Mouse (Mus musculus) limb, embryonic 14.5 days (tissue): ENCODE data around the gene Surf2. TPM values are rescaled to one million over a fixed set of nuclear protein-coding genes. Genes with fewer than 3 reads are reported as not detected.

Source experiments
- ATAC-seq: fragments of 200-750 bp; cut with Nextera tagmentation; 2 replicates; pipeline ENCODE4 v1.8.0; 2017; ENCODE audit warnings: low read depth, moderate number of reproducible peaks, moderate TSS enrichment; ENCODE audit not compliant: low FRiP score
- DNase-seq: peaks from one replicate; pipeline ENCODE4 v3.0.0-alpha.2; 2015; ENCODE audit warnings: low spot score
- H3K27ac ChIP-seq: fragments of 300-500 bp; sonication (generic); replicated peaks from 2 replicates; pipeline ENCODE4 v1.5.1; 2014; ENCODE audit warnings: low read depth, mild to moderate bottlenecking, low read length, moderate library complexity, mixed read lengths
- H3K27me3 ChIP-seq: fragments of 300-500 bp; sonication (generic); 2 replicates; pipeline ENCODE4 v1.6.1; 2014; ENCODE audit warnings: low read length, mixed read lengths; ENCODE audit not compliant: control insufficient read depth, insufficient read depth
- H3K36me3 ChIP-seq: fragments of 300-500 bp; sonication (generic); 2 replicates; pipeline ENCODE4 v1.6.1; 2014; ENCODE audit warnings: mild to moderate bottlenecking, low read length, moderate library complexity, mixed read lengths; ENCODE audit not compliant: control insufficient read depth, insufficient read depth
- H3K4me1 ChIP-seq: fragments of 300-500 bp; sonication (generic); 2 replicates; pipeline ENCODE4 v1.6.1; 2014; ENCODE audit warnings: antibody characterized with exemption, low read length, mixed read lengths; ENCODE audit not compliant: control insufficient read depth, insufficient read depth
- H3K4me2 ChIP-seq: fragments of 300-500 bp; sonication (generic); replicated peaks from 2 replicates; pipeline ENCODE4 v1.6.1; 2014; ENCODE audit warnings: low read depth, mild to moderate bottlenecking, low read length, moderate library complexity; ENCODE audit not compliant: severe bottlenecking
- H3K4me3 ChIP-seq: fragments of 300-500 bp; sonication (generic); replicated peaks from 2 replicates; pipeline ENCODE4 v1.5.1; 2014; ENCODE audit warnings: low read length
- H3K9ac ChIP-seq: fragments of 300-500 bp; sonication (generic); 2 replicates; pipeline ENCODE4 v1.6.1; 2014; ENCODE audit warnings: mild to moderate bottlenecking, low read depth, low read length, moderate library complexity; ENCODE audit not compliant: severe bottlenecking
- H3K9me3 ChIP-seq: fragments of 300-500 bp; sonication (generic); 2 replicates; pipeline ENCODE4 v1.6.1; 2016; ENCODE audit warnings: low read length; ENCODE audit not compliant: control insufficient read depth
- POLR2A ChIP-seq: fragments of 200-500 bp; IDR thresholded peaks from 2 replicates; pipeline ENCODE4 v1.8.0; 2012; ENCODE audit warnings: inconsistent platforms, mild to moderate bottlenecking, moderate library complexity, borderline replicate concordance; ENCODE audit not compliant: insufficient read depth, insufficient read length; ENCODE audit errors: extremely low read depth
- WGBS: fragments of 180-500 bp; shearing (Covaris S2); extraction: QIAGEN DNeasy Blood & Tissue Kit; methylation state at CpG from one replicate; pipeline ENCODE4 v1.1.7; 2014; 5-methylcytosine and 5-hydroxymethylcytosine counted together
- polyA plus RNA-seq, 2 experiments: library from polyadenylated mRNA; depleted of rRNA in 1 of 2; stranded (reverse) in 1 of 2; unstranded in 1 of 2; fragments of >200 nt; fragmentation: Nextera tagmentation in 1 of 2; extraction: Ambion mirVana in 1 of 2; gene quantifications; 2 replicates each; pipeline versions ENCODE4 v1.2.1 to v1.2.3; 2012 to 2014

Surf2 gene
- polyA plus RNA-seq, 2 experiments, result 30.7 to 41.6 TPM

- Histone ChIP-seq H3K4me2 (no peak overlapping the region), H3K27me3 (no peaks in the 10 kb centered on the region), H3K9ac (no peak overlapping the region), H3K4me1 (peaks cover 30% of the 10 kb centered on the region), H3K4me3 (no peak overlapping the region), H3K27ac (no peak overlapping the region), H3K36me3 (peaks cover 41% of the 10 kb centered on the region), H3K9me3 (no peaks in the 10 kb centered on the region)
- no peak for TF ChIP-seq POLR2A
- 97% methylated on average over 2 of the region's 2 CpGs for WGBS
- no peak for ATAC-seq
- DNase-seq, result no peak
These were observed 10.2 kb upstream of the Surf2 start for GRCm38 (mm10) chr2:26905936-26906335.

- WGBS, result 88% methylated on average over 3 of the region's 3 CpGs
- H3K9ac ChIP-seq, result no peak overlapping the region
- peaks cover 46% of the 10 kb centered on the region for H3K36me3 ChIP-seq
- peaks cover 28% of the 10 kb centered on the region for H3K4me1 ChIP-seq
- no peak for TF ChIP-seq POLR2A
- H3K4me2 ChIP-seq, result no peak overlapping the region
- H3K27me3 ChIP-seq, result no peaks in the 10 kb centered on the region
- no peak for DNase-seq
- no peak overlapping the region for H3K27ac ChIP-seq
- ATAC-seq, result no peak
- H3K9me3 ChIP-seq, result no peaks in the 10 kb centered on the region
- no peak overlapping the region for H3K4me3 ChIP-seq
These were observed 9.7 kb upstream of the Surf2 start for GRCm38 (mm10) chr2:26906431-26906830.

GRCm38 (mm10) chr2:26907109-26907508 lies 9.1 kb upstream of the Surf2 start:
- Histone ChIP-seq H3K27me3 (no peaks in the 10 kb centered on the region), H3K4me1 (peaks cover 27% of the 10 kb centered on the region), H3K9ac (no peak overlapping the region), H3K27ac (no peak overlapping the region), H3K36me3 (peaks cover 53% of the 10 kb centered on the region), H3K4me2 (no peak overlapping the region), H3K4me3 (no peak overlapping the region), H3K9me3 (no peaks in the 10 kb centered on the region)
- 68% methylated on average over 4 of the region's 4 CpGs for WGBS
- no peak for ATAC-seq
- TF ChIP-seq POLR2A, result no peak
- peak; percentile 23 for DNase-seq

GRCm38 (mm10) chr2:26908710-26909386 lies 7.3 kb upstream of the Surf2 start:
- Histone ChIP-seq H3K4me3 (peak overlapping the region; percentile 83), H3K27me3 (no peaks in the 10 kb centered on the region), H3K4me2 (peak overlapping the region; percentile 79), H3K36me3 (peaks cover 70% of the 10 kb centered on the region), H3K9me3 (no peaks in the 10 kb centered on the region), H3K27ac (no peak overlapping the region), H3K4me1 (peaks cover 24% of the 10 kb centered on the region), H3K9ac (peak overlapping the region; percentile 95)
- WGBS, result 84% methylated on average over 18 of the region's 18 CpGs
- TF ChIP-seq POLR2A, result no peak
- ATAC-seq (no peak), DNase-seq (no peak)

GRCm38 (mm10) chr2:26909387-26909784 lies 6.8 kb upstream of the Surf2 start:
- Histone ChIP-seq H3K9ac (peak overlapping the region; percentile 95), H3K27ac (no peak overlapping the region), H3K36me3 (peaks cover 74% of the 10 kb centered on the region), H3K27me3 (no peaks in the 10 kb centered on the region), H3K9me3 (no peaks in the 10 kb centered on the region), H3K4me2 (peak overlapping the region; percentile 79), H3K4me3 (peak overlapping the region; percentile 83), H3K4me1 (peaks cover 24% of the 10 kb centered on the region)
- TF ChIP-seq POLR2A, result no peak
- ATAC-seq (no peak), DNase-seq (no peak)
